Mouse (Mus musculus): ENCODE measurements around the gene Ldb3.

GRCm38 (mm10) chr14:34562393-34562792, 26.1 kb downstream of the Ldb3 start:
- no peak for TF ChIP-seq CTCF (IDR thresholded peaks at IDR 0.05; ENCODE audit: control insufficient read depth, insufficient read depth, insufficient replicate concordance, low read depth, low read length)
- TF ChIP-seq POLR2A (IDR thresholded peaks at IDR 0.05; ENCODE audit: control insufficient read depth, low read depth, low read length), result no peak

Measured in testis, adult 2 months (tissue).